Mouse (Mus musculus) intestine, embryonic 14.5 days (tissue): Measurements from ENCODE around the gene Plxdc1. TPM values are rescaled to one million over a fixed set of nuclear protein-coding genes. Genes with fewer than 3 reads are reported as not detected.
A peak's percentile ranks its signal among the peaks of the same experiment; 100 is the strongest.

ENCODE experiments used
- ATAC-seq: fragments of 200-750 bp; cut with Nextera tagmentation; replicated peaks from 2 replicates; pipeline ENCODE4 v1.8.0; 2017; ENCODE audit warnings: low read depth, moderate number of reproducible peaks, moderate TSS enrichment, moderate library complexity; ENCODE audit not compliant: low FRiP score, low TSS enrichment
- DNase-seq: peaks from one replicate; pipeline ENCODE4 v3.0.0-alpha.2; 2018; ENCODE audit warnings: low spot score
- H3K27ac ChIP-seq: fragments of 300-500 bp; sonication (generic); 2 replicates; pipeline ENCODE4 v1.5.1; 2014; ENCODE audit warnings: low read depth, mild to moderate bottlenecking, control low read depth
- H3K27me3 ChIP-seq: fragments of 300-500 bp; sonication (generic); replicated peaks from 2 replicates; pipeline ENCODE4 v1.6.1; 2014; ENCODE audit warnings: low read length, control low read depth; ENCODE audit not compliant: control insufficient read depth, insufficient read depth
- H3K36me3 ChIP-seq: fragments of 300-500 bp; sonication (generic); 2 replicates; pipeline ENCODE4 v1.6.1; 2014; ENCODE audit warnings: low read length, control low read depth; ENCODE audit not compliant: control insufficient read depth, insufficient read depth
- H3K4me1 ChIP-seq: fragments of 300-500 bp; sonication (generic); replicated peaks from 2 replicates; pipeline ENCODE4 v1.6.1; 2014; ENCODE audit warnings: low read length, control low read depth, mixed read lengths; ENCODE audit not compliant: control insufficient read depth, insufficient read depth
- H3K4me2 ChIP-seq: fragments of 300-500 bp; sonication (generic); 2 replicates; pipeline ENCODE4 v1.6.1; 2014; ENCODE audit warnings: low read length
- H3K4me3 ChIP-seq: fragments of 300-500 bp; sonication (generic); 2 replicates; pipeline ENCODE4 v1.5.1; 2014; ENCODE audit warnings: low read depth, low read length, control low read depth, mixed read lengths
- H3K9ac ChIP-seq: fragments of 300-500 bp; sonication (generic); 2 replicates; pipeline ENCODE4 v1.6.1; 2014; ENCODE audit warnings: mild to moderate bottlenecking, low read length
- H3K9me3 ChIP-seq: fragments of 300-500 bp; sonication (generic); 2 replicates; pipeline ENCODE4 v1.6.1; 2016; ENCODE audit warnings: low read length, control low read depth; ENCODE audit not compliant: control insufficient read depth
- WGBS: fragments of 180-500 bp; shearing (Covaris S2); extraction: QIAGEN DNeasy Blood & Tissue Kit; methylation state at CpG from one replicate; pipeline ENCODE4 v1.1.7; 2014; 5-methylcytosine and 5-hydroxymethylcytosine counted together
- polyA plus RNA-seq: library from polyadenylated mRNA; unstranded; fragments of >200 nt; fragmentation: Nextera tagmentation; extraction: Ambion mirVana; gene quantifications from 2 replicates; pipeline ENCODE4 v1.2.1, GENCODE M21; 2014

Gene Plxdc1
- polyA plus RNA-seq, 1 experiment from 2014 or later: 0.30 TPM

- no peak overlapping the region for H3K4me3 ChIP-seq
- 79% methylated on average over 3 of the region's 3 CpGs for WGBS
- no peak overlapping the region for H3K9ac ChIP-seq
- H3K4me1 ChIP-seq: no peaks in the 10 kb centered on the region
- no peaks in the 10 kb centered on the region for H3K27me3 ChIP-seq
- no peak for DNase-seq
- no peaks in the 10 kb centered on the region for H3K36me3 ChIP-seq
- ATAC-seq: no peak
- H3K9me3 ChIP-seq: 0 out of 2 replicates have a peak, but pooled peaks cover 3% of the 10 kb centered on the region
- no peak overlapping the region for H3K4me2 ChIP-seq
- no peak overlapping the region for H3K27ac ChIP-seq
Observed at GRCm38 (mm10) chr11:97897568-97898185, 88.6 kb downstream of the Plxdc1 start.

DNA sequence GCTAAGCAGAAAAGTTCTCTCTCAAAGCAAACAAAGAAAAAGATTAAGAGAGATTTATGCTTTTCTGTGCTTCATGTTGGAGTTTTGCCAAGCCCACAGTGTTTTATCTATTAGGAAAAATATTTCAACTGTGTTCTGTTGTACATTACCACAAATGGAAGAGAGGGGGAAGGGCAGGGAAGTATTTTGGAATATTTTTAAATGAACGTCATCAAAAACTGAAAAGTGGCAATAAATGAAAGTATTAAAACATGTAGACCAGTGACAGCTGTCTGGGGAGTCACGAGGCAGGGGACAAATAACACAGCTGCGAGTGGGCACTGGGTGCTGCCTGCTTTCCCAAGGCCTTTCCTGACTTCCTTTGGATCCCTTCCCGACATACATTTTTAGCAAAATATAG is 89.6 kb downstream of the Plxdc1 start:
- Histone ChIP-seq H3K4me1 (no peaks in the 10 kb centered on the region), H3K4me2 (no peak overlapping the region), H3K9ac (no peak overlapping the region), H3K27me3 (no peaks in the 10 kb centered on the region), H3K27ac (no peak overlapping the region), H3K9me3 (0 out of 2 replicates have a peak, but pooled peaks cover 3% of the 10 kb centered on the region), H3K36me3 (no peaks in the 10 kb centered on the region), H3K4me3 (no peak overlapping the region)
- DNase-seq: no peak
- WGBS: 59% methylated on average over 4 of the region's 4 CpGs
- ATAC-seq: no peak

GRCm38 (mm10) chr11:97891821-97892220 is 94.4 kb downstream of the Plxdc1 start:
- Histone ChIP-seq H3K4me2 (no peak overlapping the region), H3K27me3 (no peaks in the 10 kb centered on the region), H3K4me3 (no peak overlapping the region), H3K4me1 (no peaks in the 10 kb centered on the region), H3K36me3 (no peaks in the 10 kb centered on the region), H3K9ac (no peak overlapping the region), H3K27ac (no peak overlapping the region), H3K9me3 (0 out of 2 replicates have a peak, but pooled peaks cover 3% of the 10 kb centered on the region)
- DNase-seq (no peak), ATAC-seq (no peak)
- 78% methylated on average over 5 of the region's 5 CpGs for WGBS

DNA sequence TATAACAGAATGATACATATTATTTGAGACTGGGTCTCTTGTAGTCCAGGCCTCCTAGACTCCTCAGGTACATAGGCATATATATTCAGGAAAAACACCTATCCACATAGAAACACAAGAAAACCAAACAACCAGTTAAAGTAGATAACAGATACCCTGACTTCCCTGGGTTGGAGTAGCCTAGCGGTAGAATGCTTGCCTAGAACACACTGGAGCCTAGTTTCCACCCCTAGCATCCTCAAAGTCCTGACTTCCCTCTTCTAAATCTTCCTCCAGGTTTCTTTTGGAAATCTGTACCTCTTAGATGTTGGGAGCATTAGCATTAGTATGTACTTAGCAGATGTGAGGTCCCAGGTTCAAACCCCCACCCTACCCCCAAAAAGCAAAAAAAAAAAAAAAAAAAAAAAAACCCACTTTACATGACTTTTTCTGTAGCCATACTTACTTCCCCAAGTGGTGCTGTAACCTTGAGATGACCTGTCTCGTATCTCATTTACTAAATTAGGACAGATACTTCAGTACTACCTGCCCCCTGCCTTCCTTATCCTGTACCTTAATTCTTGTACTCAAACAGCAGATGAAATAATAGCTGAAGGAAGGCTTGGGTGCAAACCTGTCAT is 100.8 kb downstream of the Plxdc1 start:
- H3K4me2 ChIP-seq: no peak overlapping the region
- H3K27me3 ChIP-seq: no peaks in the 10 kb centered on the region
- no peaks in the 10 kb centered on the region for H3K36me3 ChIP-seq
- H3K27ac ChIP-seq: no peak overlapping the region
- ATAC-seq (no peak), DNase-seq (no peak)
- H3K9ac ChIP-seq: no peak overlapping the region
- no peak overlapping the region for H3K4me3 ChIP-seq
- no peaks in the 10 kb centered on the region for H3K4me1 ChIP-seq
- 93% methylated on average over 2 of the region's 2 CpGs for WGBS
- H3K9me3 ChIP-seq: peaks cover 4% of the 10 kb centered on the region; the same call in 1 of the 2 replicates

GRCm38 (mm10) chr11:97884601-97885185 is 101.6 kb downstream of the Plxdc1 start:
- H3K4me1 ChIP-seq: no peaks in the 10 kb centered on the region
- WGBS: 26% methylated on average over 7 of the region's 7 CpGs
- H3K27me3 ChIP-seq: no peaks in the 10 kb centered on the region
- no peak for DNase-seq
- peak overlapping the region; percentile 61 for H3K4me2 ChIP-seq
- peak; percentile 12; the same call in 1 of the 2 replicates for ATAC-seq
- peaks cover 4% of the 10 kb centered on the region; the same call in 1 of the 2 replicates for H3K9me3 ChIP-seq
- H3K36me3 ChIP-seq: no peaks in the 10 kb centered on the region
- peak overlapping the region; percentile 65 for H3K9ac ChIP-seq
- peak overlapping the region; percentile 65 for H3K4me3 ChIP-seq
- H3K27ac ChIP-seq: peak overlapping the region; percentile 71

DNA sequence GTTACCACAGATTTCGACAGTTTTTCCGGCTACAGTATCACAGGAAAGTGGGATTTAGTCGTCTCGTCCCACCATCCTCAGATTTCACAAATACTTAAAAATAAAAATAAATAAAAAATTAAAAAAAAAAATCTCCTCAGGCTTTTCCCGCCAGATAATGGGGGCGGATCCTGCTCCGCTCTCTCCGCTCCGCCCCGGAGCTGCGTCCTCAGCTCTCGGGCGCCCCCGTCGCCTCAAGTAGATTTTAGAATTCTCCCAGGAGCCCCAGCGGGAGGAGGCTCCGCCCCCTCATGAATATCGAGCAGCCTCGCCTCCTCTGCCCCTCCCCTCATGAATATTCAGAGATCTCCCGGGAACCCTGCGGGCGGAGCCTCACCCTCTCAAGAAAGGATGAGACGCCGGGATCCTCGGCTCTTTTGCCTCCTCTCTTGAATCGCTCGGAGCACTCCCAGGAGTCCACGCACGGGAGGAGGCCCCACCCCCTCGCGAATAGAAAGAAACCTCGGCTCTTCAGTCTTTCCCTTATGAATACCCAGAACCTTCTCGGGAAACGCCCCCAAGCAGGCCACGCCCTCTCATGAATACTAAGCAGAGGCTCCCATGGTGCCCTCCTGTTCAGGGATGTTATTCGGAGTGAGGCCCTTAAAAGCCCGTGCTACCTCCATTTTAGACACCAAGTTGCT is 102.2 kb downstream of the Plxdc1 start, which contains the start of gene Fbxo47:
Fbxo47 (minus strand) TSS at position 237 of the 683 bp plus-strand sequence.
- H3K4me1 ChIP-seq: no peaks in the 10 kb centered on the region
- H3K4me3 ChIP-seq: peak within 1 kb of the TSS; percentile 65
- H3K9ac ChIP-seq: peak within 1 kb of the TSS; percentile 65
- under 1% methylated on average over 37 of the region's 37 CpGs for WGBS
- peak within 1 kb of the TSS; percentile 90 for H3K27ac ChIP-seq
- peak; percentile 95 for ATAC-seq
- DNase-seq: peak; percentile 95
- H3K36me3 ChIP-seq: no peaks in the 10 kb centered on the region
- H3K27me3 ChIP-seq: no peaks in the 10 kb centered on the region
- H3K4me2 ChIP-seq: peak within 1 kb of the TSS; percentile 61
- H3K9me3 ChIP-seq: peaks cover 4% of the 10 kb centered on the region; the same call in 1 of the 2 replicates

- Histone ChIP-seq H3K4me1 (no peaks in the 10 kb centered on the region), H3K27ac (peak overlapping the region; percentile 90), H3K9me3 (peaks cover 4% of the 10 kb centered on the region; the same call in 1 of the 2 replicates), H3K4me2 (peak overlapping the region; percentile 61), H3K27me3 (no peaks in the 10 kb centered on the region), H3K4me3 (peak overlapping the region; percentile 65), H3K36me3 (no peaks in the 10 kb centered on the region), H3K9ac (peak overlapping the region; percentile 65)
- WGBS: 6% methylated on average over 26 of the region's 26 CpGs
- DNase-seq (peak; percentile 90), ATAC-seq (peak; percentile 28; the same call in 1 of the 2 replicates)
Observed at GRCm38 (mm10) chr11:97883542-97883917, 102.7 kb downstream of the Plxdc1 start.

- Histone ChIP-seq H3K4me1 (no peaks in the 10 kb centered on the region), H3K9ac (no peak overlapping the region), H3K27ac (no peak overlapping the region), H3K36me3 (no peaks in the 10 kb centered on the region), H3K4me2 (no peak overlapping the region), H3K9me3 (peaks cover 4% of the 10 kb centered on the region; the same call in 1 of the 2 replicates), H3K4me3 (no peak overlapping the region), H3K27me3 (no peaks in the 10 kb centered on the region)
- WGBS: 90% methylated on average over 4 of the region's 4 CpGs
- ATAC-seq: no peak
- no peak for DNase-seq
Observed at GRCm38 (mm10) chr11:97880362-97880761, 105.9 kb downstream of the Plxdc1 start.
